ENCODE assay signal across 9 mouse cellular contexts in the genomic region with DNA sequence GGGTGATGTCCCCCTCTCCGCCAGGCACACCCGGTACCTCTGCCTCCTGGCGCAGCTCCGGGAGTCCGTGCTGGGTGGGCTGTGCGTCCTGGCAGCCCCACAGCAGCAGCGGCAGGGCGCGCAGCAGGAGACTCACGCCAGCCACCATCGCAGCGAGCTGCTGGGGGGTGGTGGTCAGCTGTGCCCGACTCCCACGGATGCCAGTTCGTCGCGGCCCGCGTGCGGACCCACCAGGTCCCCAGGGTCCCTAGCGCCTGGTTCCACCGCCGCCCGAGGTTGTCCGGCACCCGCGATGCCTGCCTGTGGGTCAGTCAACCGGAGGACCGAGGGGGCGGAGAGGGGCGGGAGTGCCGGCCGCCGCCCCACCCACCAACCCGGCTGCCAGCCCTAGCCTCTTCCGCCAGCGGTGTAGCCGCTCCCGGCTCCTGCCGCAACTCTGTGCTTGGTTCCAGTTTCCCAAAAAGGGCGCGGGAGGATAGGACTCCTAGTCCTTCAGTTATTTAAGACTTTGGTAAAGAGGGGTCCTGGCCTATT. TPM values are rescaled to one million over a fixed set of nuclear protein-coding genes. Genes with fewer than 3 reads are reported as not detected.
DNase-seq lines count a peak whose midpoint lies in the region; ATAC-seq and TF ChIP-seq lines count a peak whose summit lies in the region.
"Had no signal": no experiment of that assay in that cellular context is flagged by ENCODE, and none has a peak within 500 bp of the region (broad histone marks: within the 10 kb centered on the region; RNA-seq: fewer than 3 reads in every experiment).

A gene (minus strand): TSS at position 361 of the 534 bp plus-strand sequence.

- WGBS in forebrain, postnatal 0 days: 3% methylated on average over 42 of the region's 42 CpGs
- under 1% methylated on average over 42 of the region's 42 CpGs for WGBS in hindbrain, embryonic 12.5 days
- under 1% methylated on average over 38 of the region's 42 CpGs for WGBS in limb, embryonic 15.5 days
- WGBS in midbrain, embryonic 13.5 days: under 1% methylated on average over 36 of the region's 42 CpGs

- peak; percentile 23; the same call in 1 of the 2 replicates for ATAC-seq in forebrain, postnatal 0 days
- ATAC-seq in hindbrain, embryonic 12.5 days (ENCODE audit: low FRiP score): no peak
- ATAC-seq in limb, embryonic 15.5 days (ENCODE audit: insufficient number of reproducible peaks, low FRiP score, low TSS enrichment, low read depth): no peak
- ATAC-seq in midbrain, embryonic 13.5 days: peak; percentile 63; the same call in 1 of the 2 replicates

- peak within 1 kb of the TSS; percentile 38 for H3K4me3 ChIP-seq in forebrain, postnatal 0 days (ENCODE audit: low read depth, low read length)
- peak within 1 kb of the TSS; percentile 55 for H3K4me3 ChIP-seq in hindbrain, embryonic 12.5 days
- peak within 1 kb of the TSS; percentile 54 for H3K4me3 ChIP-seq in limb, embryonic 15.5 days
- H3K4me3 ChIP-seq in midbrain, embryonic 13.5 days (replicated peaks): peak within 1 kb of the TSS; percentile 60

- H3K9ac ChIP-seq in forebrain, postnatal 0 days: peak within 1 kb of the TSS; percentile 45
- peak within 1 kb of the TSS; percentile 74 for H3K9ac ChIP-seq in hindbrain, embryonic 12.5 days
- H3K9ac ChIP-seq in limb, embryonic 15.5 days: peak within 1 kb of the TSS; percentile 38
- H3K9ac ChIP-seq in midbrain, embryonic 13.5 days (replicated peaks): peak within 1 kb of the TSS; percentile 76

- DNase-seq in embryo, embryonic 10.5 days (ENCODE audit: low spot score): peak; percentile 64
- DNase-seq in embryo, embryonic 10 days (ENCODE audit: low spot score): no peak
- DNase-seq in adrenal gland, postnatal 4 days (ENCODE audit: low spot score in 2 of 2): no peak
- no peak for DNase-seq in forebrain, postnatal 0 days
- no peak for DNase-seq in ovary, postnatal 10 days (ENCODE audit: low spot score)

- H3K9me3 ChIP-seq in forebrain, postnatal 0 days (ENCODE audit: low read length): no peaks in the 10 kb centered on the region
- H3K9me3 ChIP-seq in hindbrain, embryonic 12.5 days (replicated peaks): no peaks in the 10 kb centered on the region
- no peaks in the 10 kb centered on the region for H3K9me3 ChIP-seq in limb, embryonic 15.5 days
- no peaks in the 10 kb centered on the region for H3K9me3 ChIP-seq in midbrain, embryonic 13.5 days

- H3K4me1 ChIP-seq in forebrain, postnatal 0 days (ENCODE audit: insufficient read depth): no peaks in the 10 kb centered on the region
- peaks cover 20% of the 10 kb centered on the region for H3K4me1 ChIP-seq in hindbrain, embryonic 12.5 days
- H3K4me1 ChIP-seq in limb, embryonic 15.5 days: peaks cover 34% of the 10 kb centered on the region
- peaks cover 27% of the 10 kb centered on the region for H3K4me1 ChIP-seq in midbrain, embryonic 13.5 days (replicated peaks)

- no peak within 1 kb of the TSS for H3K27ac ChIP-seq in forebrain, postnatal 0 days (ENCODE audit: low read depth, low read length)
- H3K27ac ChIP-seq in hindbrain, embryonic 12.5 days: no peak within 1 kb of the TSS
- H3K27ac ChIP-seq in limb, embryonic 15.5 days: no peak within 1 kb of the TSS
- no peak within 1 kb of the TSS for H3K27ac ChIP-seq in midbrain, embryonic 13.5 days

- H3K4me2 ChIP-seq in forebrain, postnatal 0 days (ENCODE audit: low read depth): peak within 1 kb of the TSS; percentile 65
- H3K4me2 ChIP-seq in hindbrain, embryonic 12.5 days (replicated peaks): peak within 1 kb of the TSS; percentile 87
- peak within 1 kb of the TSS; percentile 76 for H3K4me2 ChIP-seq in limb, embryonic 15.5 days
- H3K4me2 ChIP-seq in midbrain, embryonic 13.5 days (replicated peaks): peak within 1 kb of the TSS; percentile 84

- H3K27me3 ChIP-seq in forebrain, postnatal 0 days (ENCODE audit: insufficient read depth, low read length): peaks cover 23% of the 10 kb centered on the region
- peaks cover 58% of the 10 kb centered on the region for H3K27me3 ChIP-seq in hindbrain, embryonic 12.5 days
- peaks cover 38% of the 10 kb centered on the region for H3K27me3 ChIP-seq in limb, embryonic 15.5 days
- peaks cover 73% of the 10 kb centered on the region for H3K27me3 ChIP-seq in midbrain, embryonic 13.5 days

- H3K36me3 ChIP-seq in forebrain, postnatal 0 days (ENCODE audit: insufficient read depth): no peaks in the 10 kb centered on the region
- no peaks in the 10 kb centered on the region for H3K36me3 ChIP-seq in hindbrain, embryonic 12.5 days
- no peaks in the 10 kb centered on the region for H3K36me3 ChIP-seq in limb, embryonic 15.5 days
- no peaks in the 10 kb centered on the region for H3K36me3 ChIP-seq in midbrain, embryonic 13.5 days

- TF ChIP-seq CTCF in forebrain, postnatal 0 days (IDR thresholded peaks at IDR 0.05; ENCODE audit: low read depth): no peak

RNA-seq across cellular contexts. Expression of the gene that starts here (rescaled TPM):
- total RNA-seq in adrenal gland, postnatal 4 days (2021): 10 to 100 TPM; 17.5 to 18.8 TPM
- 2.5 and 5.6 TPM in 2 replicates for total RNA-seq in forebrain, postnatal 0 days (2014; rRNA removed)
- polyA plus RNA-seq in forebrain, postnatal 0 days (2015; fragmentation: Nextera tagmentation; extraction: Ambion mirVana): 0.97 and 1.1 TPM in 2 replicates
- 3.2 and 3.5 TPM in 2 replicates for polyA plus RNA-seq in hindbrain, embryonic 12.5 days (2016; fragmentation: Nextera tagmentation; extraction: Ambion mirVana)
- polyA plus RNA-seq in limb, embryonic 15.5 days (2015; fragmentation: Nextera tagmentation; extraction: Ambion mirVana): 2.7 and 3.4 TPM in 2 replicates
- 2.5 and 3.6 TPM in 2 replicates for polyA plus RNA-seq in midbrain, embryonic 13.5 days (2015; fragmentation: Nextera tagmentation; extraction: Ambion mirVana)
- total RNA-seq: MEL had no signal

Comparison
In these comparisons a context has a peak if more than half of its experiments do, and no peak if none do; other contexts are left out.
1. ATAC-seq: peak in forebrain, postnatal 0 days (single experiment) and midbrain, embryonic 13.5 days (single experiment); none in hindbrain, embryonic 12.5 days (single experiment) and limb, embryonic 15.5 days (single experiment).
2. Peak in every context shown above with its lines, with median percentiles within 50 percentile points of each other: H3K4me2 ChIP-seq, H3K4me3 ChIP-seq and H3K9ac ChIP-seq.